Mouse (Mus musculus): Measurements from ENCODE around the gene Folr2.

Folr2 gene

GRCm38 (mm10) chr7:101866491-101867265 is 9.7 kb upstream of the Folr2 start:
- DNase-seq = no peak

DNA sequence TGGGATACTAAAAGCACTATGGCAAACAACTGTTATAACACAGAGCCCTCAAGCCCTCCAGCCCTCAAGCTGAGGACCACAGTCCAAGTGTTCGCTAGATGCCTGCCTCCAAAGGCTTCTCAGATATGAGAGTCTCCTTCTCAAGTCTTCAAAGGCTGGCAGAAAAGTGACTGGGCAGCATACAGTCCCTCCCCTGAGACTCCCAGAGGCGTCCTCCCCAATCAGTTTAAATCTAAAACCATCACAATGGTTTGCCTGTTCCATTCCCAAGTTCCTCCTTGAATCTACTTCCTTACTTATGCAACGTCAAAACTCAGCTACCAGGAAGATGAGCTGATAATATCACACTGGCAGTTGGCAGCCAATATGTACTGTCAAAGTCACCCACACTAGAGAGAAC is 6.4 kb upstream of the Folr2 start, which contains the start of gene Anapc15:
TSS of gene Anapc15 (plus strand) at position 301 of the 400 bp plus-strand sequence.
- DNase-seq = no peak

GRCm38 (mm10) chr7:101862291-101862690 is 5.3 kb upstream of the Folr2 start:
- DNase-seq = no peak

DNA sequence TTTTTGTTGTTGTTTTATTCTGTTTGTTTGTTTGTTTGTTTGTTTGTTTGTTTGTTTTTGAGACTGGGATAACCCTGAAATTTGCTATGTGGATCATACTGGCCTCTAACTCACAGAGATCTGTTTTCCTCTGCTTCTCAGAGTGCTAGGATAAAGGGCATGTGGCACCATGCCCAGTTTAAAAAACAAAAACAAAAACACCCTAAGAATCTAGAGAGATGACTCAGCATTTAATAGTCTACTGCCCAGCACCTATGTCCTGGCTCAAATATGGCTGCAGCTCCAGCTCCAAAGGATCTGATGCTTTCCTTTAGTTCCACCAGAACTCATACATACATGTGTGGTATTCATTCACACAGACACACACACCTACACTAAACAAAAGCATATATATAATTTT is 4.0 kb upstream of the Folr2 start:
- DNase-seq = no peak

GRCm38 (mm10) chr7:101858362-101858761 is 1.4 kb upstream of the Folr2 start:
- no peak for DNase-seq

- DNase-seq = no peak
Measured at GRCm38 (mm10) chr7:101853816-101854215, 3.2 kb downstream of the Folr2 start.

- DNase-seq = no peak
Measured at GRCm38 (mm10) chr7:101852846-101853245, 4.1 kb downstream of the Folr2 start.

DNA sequence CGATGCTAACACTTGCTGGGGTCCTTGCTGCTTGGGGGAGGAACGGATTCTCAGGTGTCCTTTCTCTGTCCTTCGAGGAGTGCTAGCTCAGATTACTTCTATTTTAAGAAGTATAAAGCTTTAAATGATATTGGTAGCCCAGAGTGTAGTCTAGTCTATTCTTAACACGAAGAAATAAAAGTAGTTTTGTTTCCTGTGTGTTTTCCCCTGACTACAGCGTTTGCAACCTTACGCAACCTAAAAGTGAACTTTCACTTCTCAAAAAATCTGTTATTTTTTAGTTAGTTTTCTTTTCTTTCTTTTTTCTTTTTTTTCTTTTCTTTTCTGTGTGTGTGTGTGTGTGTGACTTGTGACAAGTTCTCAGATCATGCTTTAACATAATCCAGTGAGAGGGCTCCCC is 5.3 kb downstream of the Folr2 start:
- no peak for DNase-seq

GRCm38 (mm10) chr7:101847934-101848333 is 9.1 kb downstream of the Folr2 start:
- no peak for DNase-seq

DNA sequence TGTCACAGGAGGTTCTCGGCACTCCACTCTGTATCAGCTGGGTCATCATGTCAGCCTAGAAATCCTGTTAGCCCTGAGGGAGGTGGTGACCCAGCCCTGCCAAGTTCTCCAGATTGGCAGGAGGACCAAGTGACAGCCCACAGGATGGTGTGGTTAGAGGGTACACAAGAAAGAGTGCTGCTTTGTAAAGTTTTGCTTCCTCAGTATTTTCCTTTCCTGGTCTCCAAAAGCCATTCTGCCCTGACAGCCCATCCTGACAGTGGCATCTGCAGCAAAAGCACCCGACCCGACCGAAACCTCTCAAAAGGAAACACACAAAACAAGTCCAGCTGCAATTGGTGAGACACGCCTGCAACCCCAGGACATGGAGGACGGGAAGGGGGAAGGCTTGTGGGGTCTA is 12.8 kb downstream of the Folr2 start:
- DNase-seq = no peak

GRCm38 (mm10) chr7:101837606-101838471 is 19.2 kb downstream of the Folr2 start, which contains the start of gene Inppl1:
TSS of gene Inppl1 (minus strand) at chr7:101838229.
- DNase-seq = peak; percentile 89

DNA sequence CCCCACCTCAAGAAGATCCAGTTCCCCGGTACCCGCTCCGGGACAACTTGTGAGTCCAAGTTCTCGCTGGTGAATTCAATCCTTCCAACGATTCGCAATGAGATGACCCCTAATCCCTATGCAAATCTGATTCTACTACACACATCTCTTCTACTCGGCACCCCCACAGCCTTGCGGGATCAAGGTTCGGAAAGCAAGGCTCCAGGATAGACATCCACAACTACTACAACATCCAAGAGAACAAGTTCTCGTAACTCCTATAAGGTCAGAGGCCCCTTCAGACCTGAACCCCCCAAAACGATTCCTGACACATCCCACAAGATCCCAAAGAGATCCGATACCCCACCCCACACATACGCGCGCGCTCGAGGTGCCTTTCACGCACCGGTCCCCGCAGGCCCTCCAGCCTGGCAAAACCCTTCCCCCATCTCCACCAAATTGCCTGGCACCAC is 19.8 kb downstream of the Folr2 start:
- peak; percentile 34 for DNase-seq

GRCm38 (mm10) chr7:101836271-101837153 is 20.5 kb downstream of the Folr2 start:
- DNase-seq = peak; percentile 39

DNA sequence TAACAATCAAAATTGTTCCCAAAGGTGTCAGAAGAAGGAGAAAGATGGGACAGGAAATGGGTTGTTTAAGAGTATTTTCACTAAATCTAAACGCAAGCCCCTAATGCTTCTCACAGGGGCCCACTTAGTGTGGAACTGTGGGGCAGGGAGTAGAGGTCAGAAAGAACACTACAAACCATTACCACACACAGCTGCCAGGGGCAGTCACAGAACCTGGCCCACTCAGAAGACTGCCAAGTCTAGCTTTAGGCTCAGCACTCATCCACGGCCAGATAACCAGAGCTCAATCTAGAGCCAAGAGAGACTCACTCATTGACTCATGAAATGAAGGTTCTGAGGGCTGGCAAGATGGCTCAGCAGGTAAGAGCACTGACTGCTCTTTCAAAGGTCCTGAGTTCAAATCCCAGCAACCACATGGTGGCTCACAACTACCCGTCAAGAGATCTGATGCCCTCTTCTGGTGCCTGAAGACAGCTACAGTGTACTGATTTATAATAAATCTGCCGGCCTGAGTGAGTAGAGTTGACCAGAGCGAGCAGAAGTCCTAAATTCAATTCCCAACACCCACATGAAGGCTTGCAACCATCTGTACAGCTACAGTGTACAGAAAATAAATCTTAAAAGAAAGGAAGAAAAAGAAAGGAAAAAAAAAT is 21.4 kb downstream of the Folr2 start:
- no peak for DNase-seq

GRCm38 (mm10) chr7:101834903-101835302 is 22.1 kb downstream of the Folr2 start:
- DNase-seq = no peak

- DNase-seq = no peak
Measured at GRCm38 (mm10) chr7:101833916-101834584, 22.9 kb downstream of the Folr2 start.

- no peak for DNase-seq
Measured at GRCm38 (mm10) chr7:101833352-101833751, 23.6 kb downstream of the Folr2 start.

DNA sequence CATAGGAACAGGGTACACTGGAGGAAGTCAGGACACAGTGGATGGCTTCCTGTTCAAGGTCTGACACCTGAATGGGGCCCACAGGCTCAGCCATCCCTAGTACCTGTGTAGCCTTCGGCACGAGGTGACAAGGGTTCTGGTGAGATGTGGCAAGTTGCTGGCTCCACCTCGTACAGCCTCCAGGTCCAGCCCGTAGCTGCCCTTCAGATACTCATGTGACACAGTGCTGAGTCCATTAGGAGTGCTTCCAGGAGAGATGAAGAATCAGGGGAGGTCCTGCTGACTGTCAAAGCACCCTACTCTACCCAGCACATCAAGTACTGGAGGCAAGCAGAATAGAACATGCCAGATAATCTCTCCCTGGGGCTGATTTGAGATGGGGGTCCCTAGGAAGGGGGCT is 24.6 kb downstream of the Folr2 start:
- DNase-seq = no peak

DNA sequence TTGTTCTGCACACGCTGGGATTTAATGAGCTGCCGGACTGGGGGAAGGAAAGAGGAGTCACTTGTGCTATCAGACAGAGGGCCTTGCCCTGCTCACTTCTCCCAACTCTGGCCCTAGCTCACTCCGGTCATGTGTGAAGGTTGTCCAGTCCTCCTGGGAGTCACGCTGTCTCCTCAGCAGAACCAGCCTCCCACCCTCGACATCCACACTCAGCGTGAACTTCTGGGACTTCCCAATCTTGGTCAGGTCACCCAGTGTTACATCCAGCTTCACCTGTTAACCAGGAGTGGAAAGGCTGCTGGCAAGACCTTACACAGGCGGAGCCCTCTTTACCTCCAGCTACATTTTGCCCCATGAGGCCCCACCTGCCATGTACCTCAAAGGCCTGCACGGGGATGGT is 25.6 kb downstream of the Folr2 start:
- DNase-seq = no peak

GRCm38 (mm10) chr7:101830373-101830772 is 26.6 kb downstream of the Folr2 start:
- DNase-seq = no peak

DNA sequence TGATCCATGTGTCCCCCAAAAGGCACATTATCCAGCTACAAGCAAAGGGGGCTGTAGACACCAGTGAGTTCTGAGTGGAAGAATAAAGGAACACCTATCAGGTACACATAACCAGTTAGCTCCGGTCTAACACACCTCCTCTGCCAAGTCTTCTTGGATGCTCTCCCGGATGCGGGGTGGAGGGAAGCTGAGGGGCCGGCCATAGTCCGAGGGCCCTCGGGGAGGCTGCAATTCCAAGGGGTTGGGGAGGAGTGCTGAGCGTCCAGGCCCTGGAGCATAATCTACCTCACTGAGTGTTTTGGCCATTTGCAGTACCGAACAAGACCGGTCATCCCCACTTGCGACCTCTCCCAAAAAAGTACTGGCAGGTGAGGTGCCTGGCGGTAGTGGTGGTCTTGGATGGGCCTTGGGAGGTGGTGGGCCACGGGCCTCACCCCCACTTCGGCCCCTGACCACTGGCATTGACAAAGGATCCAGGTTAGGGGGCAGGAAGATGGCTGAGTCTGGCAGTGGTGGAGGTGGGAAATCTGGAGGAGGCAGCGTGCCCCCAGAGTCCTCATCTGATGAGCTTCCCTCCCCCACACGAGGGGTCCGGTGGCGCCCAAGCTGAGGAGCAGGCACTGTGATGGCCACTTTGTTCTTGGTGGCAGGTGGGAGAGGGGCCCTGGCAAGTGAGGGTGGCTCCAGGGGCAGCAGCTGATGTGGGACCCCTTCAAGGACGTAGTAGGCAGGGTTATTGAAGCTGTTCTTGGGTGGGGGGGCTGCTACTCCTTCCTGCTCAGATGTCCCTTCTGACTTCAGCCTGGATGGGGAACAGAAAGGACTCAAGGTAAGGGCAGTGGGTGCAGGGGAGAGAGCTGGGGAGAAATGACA is 33.0 kb downstream of the Folr2 start:
- no peak for DNase-seq

All from cerebellum, adult 9-11 months (tissue).